Mouse (Mus musculus): ENCODE measurements around the gene Prrg2. TPM values are rescaled to one million over a fixed set of nuclear protein-coding genes. Genes with fewer than 3 reads are reported as not detected.

The Prrg2 gene
- polyA plus RNA-seq, 1 experiment from 2014 or later = 24.6 TPM

DNA sequence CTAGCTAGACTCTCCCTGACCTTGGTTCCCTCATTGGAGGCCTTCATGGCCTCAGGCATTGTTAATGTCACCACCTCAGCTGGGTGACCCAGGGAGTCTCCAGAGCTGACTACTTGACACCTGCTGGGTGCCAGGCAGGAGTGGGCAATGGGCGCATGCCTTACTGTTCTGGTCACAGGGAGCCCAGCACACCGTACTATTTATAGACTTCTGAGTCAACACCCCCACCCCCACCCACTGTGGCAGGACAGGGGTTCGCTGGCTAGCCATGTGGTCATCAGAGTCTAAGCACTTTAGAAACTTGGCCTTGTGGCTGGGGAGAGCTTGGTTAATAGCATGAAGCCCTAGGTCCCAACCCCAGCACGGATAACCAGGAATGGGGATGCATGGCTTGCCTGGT lies 12.9 kb upstream of the Prrg2 start:
- Histone ChIP-seq H3K4me1 (ENCODE audit: control insufficient read depth, insufficient read depth, low read length) (no peaks in the 10 kb centered on the region), H3K27ac (replicated peaks; ENCODE audit: low read depth, low read length) (no peak overlapping the region), H3K36me3 (ENCODE audit: control insufficient read depth, insufficient read depth, low read length) (peaks cover 2% of the 10 kb centered on the region; the same call in 1 of the 2 replicates), H3K9ac (ENCODE audit: low read length) (no peak overlapping the region), H3K27me3 (ENCODE audit: control insufficient read depth, insufficient read depth, low read length) (no peaks in the 10 kb centered on the region), H3K9me3 (ENCODE audit: control insufficient read depth, low read length) (no peaks in the 10 kb centered on the region), H3K4me2 (ENCODE audit: low read depth, severe bottlenecking) (no peak overlapping the region), H3K4me3 (ENCODE audit: low read depth, low read length) (no peak overlapping the region)
- DNase-seq (ENCODE audit: low spot score) (no peak), ATAC-seq (ENCODE audit: insufficient number of reproducible peaks, low FRiP score, low TSS enrichment, low read depth) (no peak)
- 88% methylated on average over 4 of the region's 4 CpGs for WGBS

- Histone ChIP-seq H3K36me3 (ENCODE audit: control insufficient read depth, insufficient read depth, low read length) (peaks cover 2% of the 10 kb centered on the region; the same call in 1 of the 2 replicates), H3K4me3 (ENCODE audit: low read depth, low read length) (no peak overlapping the region), H3K4me2 (ENCODE audit: low read depth, severe bottlenecking) (no peak overlapping the region), H3K9me3 (ENCODE audit: control insufficient read depth, low read length) (no peaks in the 10 kb centered on the region), H3K9ac (ENCODE audit: low read length) (no peak overlapping the region), H3K4me1 (ENCODE audit: control insufficient read depth, insufficient read depth, low read length) (no peaks in the 10 kb centered on the region), H3K27me3 (ENCODE audit: control insufficient read depth, insufficient read depth, low read length) (no peaks in the 10 kb centered on the region), H3K27ac (replicated peaks; ENCODE audit: low read depth, low read length) (no peak overlapping the region)
- no peak for ATAC-seq (ENCODE audit: insufficient number of reproducible peaks, low FRiP score, low TSS enrichment, low read depth)
- 92% methylated on average over 12 of the region's 12 CpGs for WGBS
- no peak for DNase-seq (ENCODE audit: low spot score)
These were observed 11.5 kb upstream of the Prrg2 start for GRCm38 (mm10) chr7:45073949-45074348.

GRCm38 (mm10) chr7:45073171-45073707 lies 10.8 kb upstream of the Prrg2 start:
- Histone ChIP-seq H3K36me3 (ENCODE audit: control insufficient read depth, insufficient read depth, low read length) (peaks cover 2% of the 10 kb centered on the region; the same call in 1 of the 2 replicates), H3K27me3 (ENCODE audit: control insufficient read depth, insufficient read depth, low read length) (no peaks in the 10 kb centered on the region), H3K9me3 (ENCODE audit: control insufficient read depth, low read length) (no peaks in the 10 kb centered on the region), H3K27ac (replicated peaks; ENCODE audit: low read depth, low read length) (no peak overlapping the region), H3K4me2 (ENCODE audit: low read depth, severe bottlenecking) (no peak overlapping the region), H3K4me1 (ENCODE audit: control insufficient read depth, insufficient read depth, low read length) (no peaks in the 10 kb centered on the region), H3K9ac (ENCODE audit: low read length) (no peak overlapping the region), H3K4me3 (ENCODE audit: low read depth, low read length) (no peak overlapping the region)
- WGBS = 82% methylated on average over 7 of the region's 7 CpGs
- DNase-seq (ENCODE audit: low spot score) (no peak), ATAC-seq (ENCODE audit: insufficient number of reproducible peaks, low FRiP score, low TSS enrichment, low read depth) (no peak)

GRCm38 (mm10) chr7:45072230-45072629 lies 9.8 kb upstream of the Prrg2 start:
- Histone ChIP-seq H3K9me3 (ENCODE audit: control insufficient read depth, low read length) (no peaks in the 10 kb centered on the region), H3K4me3 (ENCODE audit: low read depth, low read length) (no peak overlapping the region), H3K4me2 (ENCODE audit: low read depth, severe bottlenecking) (no peak overlapping the region), H3K9ac (ENCODE audit: low read length) (no peak overlapping the region), H3K27me3 (ENCODE audit: control insufficient read depth, insufficient read depth, low read length) (no peaks in the 10 kb centered on the region), H3K36me3 (ENCODE audit: control insufficient read depth, insufficient read depth, low read length) (peaks cover 2% of the 10 kb centered on the region; the same call in 1 of the 2 replicates), H3K27ac (replicated peaks; ENCODE audit: low read depth, low read length) (no peak overlapping the region), H3K4me1 (ENCODE audit: control insufficient read depth, insufficient read depth, low read length) (no peaks in the 10 kb centered on the region)
- DNase-seq (ENCODE audit: low spot score) (no peak), ATAC-seq (ENCODE audit: insufficient number of reproducible peaks, low FRiP score, low TSS enrichment, low read depth) (no peak)
- WGBS = 88% methylated on average over 2 of the region's 2 CpGs

GRCm38 (mm10) chr7:45069671-45070070 lies 7.2 kb upstream of the Prrg2 start:
- H3K4me3 ChIP-seq (ENCODE audit: low read depth, low read length) = no peak overlapping the region
- no peaks in the 10 kb centered on the region for H3K27me3 ChIP-seq (ENCODE audit: control insufficient read depth, insufficient read depth, low read length)
- no peak overlapping the region for H3K27ac ChIP-seq (replicated peaks; ENCODE audit: low read depth, low read length)
- 93% methylated on average over 2 of the region's 2 CpGs for WGBS
- H3K4me2 ChIP-seq (ENCODE audit: low read depth, severe bottlenecking) = no peak overlapping the region
- ATAC-seq (ENCODE audit: insufficient number of reproducible peaks, low FRiP score, low TSS enrichment, low read depth) (no peak), DNase-seq (ENCODE audit: low spot score) (no peak)
- H3K9me3 ChIP-seq (ENCODE audit: control insufficient read depth, low read length) = no peaks in the 10 kb centered on the region
- H3K4me1 ChIP-seq (ENCODE audit: control insufficient read depth, insufficient read depth, low read length) = no peaks in the 10 kb centered on the region
- no peaks in the 10 kb centered on the region for H3K36me3 ChIP-seq (ENCODE audit: control insufficient read depth, insufficient read depth, low read length)
- no peak overlapping the region for H3K9ac ChIP-seq (ENCODE audit: low read length)

DNA sequence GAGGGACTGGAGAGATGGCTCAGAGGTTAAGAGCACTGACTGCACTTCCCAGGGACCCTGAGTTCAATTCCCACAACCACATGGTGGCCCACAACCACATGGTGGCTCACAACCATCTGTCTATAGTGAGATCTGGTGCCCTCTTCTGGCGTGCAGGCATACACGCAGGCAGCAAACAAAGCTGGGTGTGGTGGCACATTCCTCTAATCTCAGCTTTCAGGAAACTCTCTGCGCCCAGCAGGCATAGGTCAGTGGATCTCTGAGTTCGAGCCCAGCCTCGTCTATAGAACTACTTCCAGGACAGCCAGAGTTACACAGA lies 5.5 kb upstream of the Prrg2 start:
- no peak overlapping the region for H3K4me2 ChIP-seq (ENCODE audit: low read depth, severe bottlenecking)
- H3K27ac ChIP-seq (replicated peaks; ENCODE audit: low read depth, low read length) = no peak overlapping the region
- H3K4me3 ChIP-seq (ENCODE audit: low read depth, low read length) = no peak overlapping the region
- no peaks in the 10 kb centered on the region for H3K27me3 ChIP-seq (ENCODE audit: control insufficient read depth, insufficient read depth, low read length)
- H3K9me3 ChIP-seq (ENCODE audit: control insufficient read depth, low read length) = no peaks in the 10 kb centered on the region
- H3K9ac ChIP-seq (ENCODE audit: low read length) = no peak overlapping the region
- ATAC-seq (ENCODE audit: insufficient number of reproducible peaks, low FRiP score, low TSS enrichment, low read depth) (no peak), DNase-seq (ENCODE audit: low spot score) (peak; percentile 68)
- H3K36me3 ChIP-seq (ENCODE audit: control insufficient read depth, insufficient read depth, low read length) = no peaks in the 10 kb centered on the region
- H3K4me1 ChIP-seq (ENCODE audit: control insufficient read depth, insufficient read depth, low read length) = 0 out of 2 replicates have a peak, but pooled peaks cover 4% of the 10 kb centered on the region
- 28% methylated on average over 5 of the region's 5 CpGs for WGBS

- Histone ChIP-seq H3K9ac (ENCODE audit: low read length) (no peak overlapping the region), H3K4me3 (ENCODE audit: low read depth, low read length) (no peak overlapping the region), H3K36me3 (ENCODE audit: control insufficient read depth, insufficient read depth, low read length) (no peaks in the 10 kb centered on the region), H3K9me3 (ENCODE audit: control insufficient read depth, low read length) (no peaks in the 10 kb centered on the region), H3K4me2 (ENCODE audit: low read depth, severe bottlenecking) (no peak overlapping the region), H3K27ac (replicated peaks; ENCODE audit: low read depth, low read length) (no peak overlapping the region), H3K4me1 (ENCODE audit: control insufficient read depth, insufficient read depth, low read length) (0 out of 2 replicates have a peak, but pooled peaks cover 4% of the 10 kb centered on the region), H3K27me3 (ENCODE audit: control insufficient read depth, insufficient read depth, low read length) (no peaks in the 10 kb centered on the region)
- no peak for ATAC-seq (ENCODE audit: insufficient number of reproducible peaks, low FRiP score, low TSS enrichment, low read depth)
- no peak for DNase-seq (ENCODE audit: low spot score)
- 68% methylated on average over 4 of the region's 4 CpGs for WGBS
These were observed 4.9 kb upstream of the Prrg2 start for GRCm38 (mm10) chr7:45067190-45067999.

- Histone ChIP-seq H3K27me3 (ENCODE audit: control insufficient read depth, insufficient read depth, low read length) (no peaks in the 10 kb centered on the region), H3K4me1 (ENCODE audit: control insufficient read depth, insufficient read depth, low read length) (peaks cover 18% of the 10 kb centered on the region; the same call in 1 of the 2 replicates), H3K9ac (ENCODE audit: low read length) (peak overlapping the region; percentile 57), H3K27ac (replicated peaks; ENCODE audit: low read depth, low read length) (no peak overlapping the region), H3K9me3 (ENCODE audit: control insufficient read depth, low read length) (no peaks in the 10 kb centered on the region), H3K4me2 (ENCODE audit: low read depth, severe bottlenecking) (peak overlapping the region; percentile 44), H3K36me3 (ENCODE audit: control insufficient read depth, insufficient read depth, low read length) (0 out of 2 replicates have a peak, but pooled peaks cover 2% of the 10 kb centered on the region), H3K4me3 (ENCODE audit: low read depth, low read length) (peak overlapping the region; percentile 56)
- WGBS = 18% methylated on average over 11 of the region's 11 CpGs
- no peak for ATAC-seq (ENCODE audit: insufficient number of reproducible peaks, low FRiP score, low TSS enrichment, low read depth)
- peak; percentile 50 for DNase-seq (ENCODE audit: low spot score)
These were observed 873 bp downstream of the Prrg2 start for GRCm38 (mm10) chr7:45061532-45062075.
